Mouse (Mus musculus) limb, embryonic 14.5 days (tissue): ENCODE measurements at regions not wholly inside any gene's neighbourhood (a gene's known extent, or its start where the extent isn't known, plus 50 kb on each side); places are given as distances from the start of the nearest gene placed in this dataset.

Experiments
- ATAC-seq: fragments of 200-750 bp; cut with Nextera tagmentation; 2 replicates; pipeline ENCODE4 v1.8.0; 2017; ENCODE audit warnings: low read depth, moderate number of reproducible peaks, moderate TSS enrichment; ENCODE audit not compliant: low FRiP score
- DNase-seq: peaks from one replicate; pipeline ENCODE4 v3.0.0-alpha.2; 2015; ENCODE audit warnings: low spot score
- H3K27ac ChIP-seq: fragments of 300-500 bp; sonication (generic); replicated peaks from 2 replicates; pipeline ENCODE4 v1.5.1; 2014; ENCODE audit warnings: low read depth, mild to moderate bottlenecking, low read length, moderate library complexity, mixed read lengths
- H3K27me3 ChIP-seq: fragments of 300-500 bp; sonication (generic); 2 replicates; pipeline ENCODE4 v1.6.1; 2014; ENCODE audit warnings: low read length, mixed read lengths; ENCODE audit not compliant: control insufficient read depth, insufficient read depth
- H3K36me3 ChIP-seq: fragments of 300-500 bp; sonication (generic); 2 replicates; pipeline ENCODE4 v1.6.1; 2014; ENCODE audit warnings: mild to moderate bottlenecking, low read length, moderate library complexity, mixed read lengths; ENCODE audit not compliant: control insufficient read depth, insufficient read depth
- H3K4me1 ChIP-seq: fragments of 300-500 bp; sonication (generic); 2 replicates; pipeline ENCODE4 v1.6.1; 2014; ENCODE audit warnings: antibody characterized with exemption, low read length, mixed read lengths; ENCODE audit not compliant: control insufficient read depth, insufficient read depth
- H3K4me2 ChIP-seq: fragments of 300-500 bp; sonication (generic); replicated peaks from 2 replicates; pipeline ENCODE4 v1.6.1; 2014; ENCODE audit warnings: low read depth, mild to moderate bottlenecking, low read length, moderate library complexity; ENCODE audit not compliant: severe bottlenecking
- H3K4me3 ChIP-seq: fragments of 300-500 bp; sonication (generic); replicated peaks from 2 replicates; pipeline ENCODE4 v1.5.1; 2014; ENCODE audit warnings: low read length
- H3K9ac ChIP-seq: fragments of 300-500 bp; sonication (generic); 2 replicates; pipeline ENCODE4 v1.6.1; 2014; ENCODE audit warnings: mild to moderate bottlenecking, low read depth, low read length, moderate library complexity; ENCODE audit not compliant: severe bottlenecking
- H3K9me3 ChIP-seq: fragments of 300-500 bp; sonication (generic); 2 replicates; pipeline ENCODE4 v1.6.1; 2016; ENCODE audit warnings: low read length; ENCODE audit not compliant: control insufficient read depth
- POLR2A ChIP-seq: fragments of 200-500 bp; IDR thresholded peaks from 2 replicates; pipeline ENCODE4 v1.8.0; 2012; ENCODE audit warnings: inconsistent platforms, mild to moderate bottlenecking, moderate library complexity, borderline replicate concordance; ENCODE audit not compliant: insufficient read depth, insufficient read length; ENCODE audit errors: extremely low read depth
- WGBS: fragments of 180-500 bp; shearing (Covaris S2); extraction: QIAGEN DNeasy Blood & Tissue Kit; methylation state at CpG from one replicate; pipeline ENCODE4 v1.1.7; 2014; 5-methylcytosine and 5-hydroxymethylcytosine counted together

- Histone ChIP-seq H3K36me3 (no peaks in the 10 kb centered on the region), H3K4me1 (no peaks in the 10 kb centered on the region), H3K4me3 (no peak overlapping the region), H3K9me3 (no peaks in the 10 kb centered on the region), H3K27ac (no peak overlapping the region), H3K4me2 (no peak overlapping the region), H3K27me3 (no peaks in the 10 kb centered on the region), H3K9ac (no peak overlapping the region)
- DNase-seq (no peak), ATAC-seq (no peak)
- WGBS = 79% methylated on average over 12 of the region's 12 CpGs
- no peak for TF ChIP-seq POLR2A
Measured at GRCm38 (mm10) chr4:28588745-28589530, 224.0 kb upstream of the Epha7 start.
